Mouse (Mus musculus) midbrain, embryonic 11.5 days (tissue): ENCODE measurements at regions not wholly inside any gene's neighbourhood (a gene's known extent, or its start where the extent isn't known, plus 50 kb on each side); places are given as distances from the start of the nearest gene placed in this dataset.
A peak's percentile ranks its signal among the peaks of the same experiment; 100 is the strongest.

ENCODE experiments used
- ATAC-seq: fragments of 200-750 bp; cut with Nextera tagmentation; 2 replicates; pipeline ENCODE4 v1.8.0; 2017; ENCODE audit warnings: moderate TSS enrichment, moderate library complexity; ENCODE audit not compliant: low FRiP score
- DNase-seq: peaks from one replicate; pipeline ENCODE4 v3.0.0; 2015; ENCODE audit warnings: low spot score; ENCODE audit errors: missing footprints
- H3K27ac ChIP-seq: fragments of 300-500 bp; sonication (generic); 2 replicates; pipeline ENCODE4 v1.5.1; 2014; ENCODE audit warnings: low read depth, low read length
- H3K27me3 ChIP-seq: fragments of 300-500 bp; sonication (generic); 2 replicates; pipeline ENCODE4 v1.6.1; 2014; ENCODE audit warnings: mild to moderate bottlenecking, low read length, moderate library complexity, mixed read lengths; ENCODE audit not compliant: control insufficient read depth, insufficient read depth
- H3K36me3 ChIP-seq: fragments of 300-500 bp; sonication (generic); 2 replicates; pipeline ENCODE4 v1.6.1; 2014; ENCODE audit warnings: mild to moderate bottlenecking, low read length, moderate library complexity, mixed read lengths; ENCODE audit not compliant: control insufficient read depth, insufficient read depth
- H3K4me1 ChIP-seq: fragments of 300-500 bp; sonication (generic); 2 replicates; pipeline ENCODE4 v1.6.1; 2014; ENCODE audit warnings: low read length; ENCODE audit not compliant: control insufficient read depth, insufficient read depth
- H3K4me2 ChIP-seq: fragments of 300-500 bp; sonication (generic); 2 replicates; pipeline ENCODE4 v1.6.1; 2014; ENCODE audit warnings: mild to moderate bottlenecking, moderate library complexity
- H3K4me3 ChIP-seq: fragments of 300-500 bp; sonication (generic); 2 replicates; pipeline ENCODE4 v1.5.1; 2014; ENCODE audit warnings: low read depth, low read length
- H3K9ac ChIP-seq: fragments of 300-500 bp; sonication (generic); 2 replicates; pipeline ENCODE4 v1.6.1; 2014; ENCODE audit warnings: low read length
- H3K9me3 ChIP-seq: fragments of 300-500 bp; sonication (generic); 2 replicates; pipeline ENCODE4 v1.6.1; 2016; ENCODE audit warnings: low read length; ENCODE audit not compliant: control insufficient read depth
- WGBS: fragments of 180-500 bp; shearing (Covaris S2); extraction: QIAGEN DNeasy Blood & Tissue Kit; methylation state at CpG from one replicate; pipeline ENCODE4 v1.1.7; 2014; 5-methylcytosine and 5-hydroxymethylcytosine counted together

DNA sequence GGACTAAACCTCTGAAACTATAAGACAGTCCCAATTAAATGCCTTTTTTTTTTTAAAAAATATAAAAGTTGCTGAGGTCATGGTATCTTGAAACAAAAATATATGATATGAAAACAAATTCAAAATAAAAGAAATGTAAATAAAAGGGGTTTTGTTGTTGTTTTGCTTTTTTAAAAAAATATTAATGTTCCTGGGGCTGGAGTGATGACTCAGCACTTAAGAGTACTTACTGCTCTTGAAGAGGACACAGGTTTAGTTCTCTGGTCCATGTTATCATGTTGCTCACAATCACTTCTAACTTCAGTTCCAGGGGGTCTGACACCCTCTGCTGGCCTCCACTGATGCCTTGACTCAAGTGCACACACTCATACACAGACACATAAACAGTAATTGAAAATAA, 53.5 kb upstream of the Atp1a1 start:
- Histone ChIP-seq H3K9ac (no peak overlapping the region), H3K4me1 (peaks cover 17% of the 10 kb centered on the region), H3K27ac (no peak overlapping the region), H3K27me3 (no peaks in the 10 kb centered on the region), H3K4me2 (no peak overlapping the region), H3K9me3 (no peaks in the 10 kb centered on the region), H3K36me3 (no peaks in the 10 kb centered on the region), H3K4me3 (no peak overlapping the region)
- ATAC-seq (no peak), DNase-seq (peak; percentile 8)

DNA sequence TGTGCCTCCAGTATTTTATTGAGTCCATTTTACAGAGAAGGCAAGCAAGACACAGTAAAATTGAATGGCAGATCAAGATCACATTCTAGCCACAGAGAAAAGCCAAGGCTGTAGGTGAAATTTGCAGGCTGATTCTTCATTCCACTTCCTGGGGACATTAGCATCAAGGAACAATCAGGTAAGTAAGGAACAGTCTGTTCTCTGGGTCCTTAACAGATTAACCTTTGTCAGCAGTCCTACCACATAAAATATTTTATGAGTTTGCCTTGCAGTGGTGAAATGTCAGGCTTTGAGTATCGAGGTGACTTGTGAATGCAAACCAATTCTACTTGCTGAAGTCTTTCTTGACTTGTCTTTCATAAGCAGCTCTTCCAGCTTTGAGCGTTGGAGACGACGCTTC, 50.2 kb upstream of the Atp1a1 start:
- Histone ChIP-seq H3K4me3 (no peak overlapping the region), H3K9me3 (no peaks in the 10 kb centered on the region), H3K27ac (no peak overlapping the region), H3K4me2 (no peak overlapping the region), H3K36me3 (no peaks in the 10 kb centered on the region), H3K9ac (no peak overlapping the region), H3K4me1 (no peaks in the 10 kb centered on the region), H3K27me3 (no peaks in the 10 kb centered on the region)
- no peak for DNase-seq
- no peak for ATAC-seq
- 91% methylated on average over 4 of the region's 4 CpGs for WGBS
